Mouse (Mus musculus) kidney, postnatal 10 days (tissue): ENCODE data around the gene Clpb.

Experiments used
- DNase-seq: peaks from one replicate; pipeline ENCODE4 v3.0.0; 2021; ENCODE audit warnings: mixed read lengths

Gene Clpb

DNA sequence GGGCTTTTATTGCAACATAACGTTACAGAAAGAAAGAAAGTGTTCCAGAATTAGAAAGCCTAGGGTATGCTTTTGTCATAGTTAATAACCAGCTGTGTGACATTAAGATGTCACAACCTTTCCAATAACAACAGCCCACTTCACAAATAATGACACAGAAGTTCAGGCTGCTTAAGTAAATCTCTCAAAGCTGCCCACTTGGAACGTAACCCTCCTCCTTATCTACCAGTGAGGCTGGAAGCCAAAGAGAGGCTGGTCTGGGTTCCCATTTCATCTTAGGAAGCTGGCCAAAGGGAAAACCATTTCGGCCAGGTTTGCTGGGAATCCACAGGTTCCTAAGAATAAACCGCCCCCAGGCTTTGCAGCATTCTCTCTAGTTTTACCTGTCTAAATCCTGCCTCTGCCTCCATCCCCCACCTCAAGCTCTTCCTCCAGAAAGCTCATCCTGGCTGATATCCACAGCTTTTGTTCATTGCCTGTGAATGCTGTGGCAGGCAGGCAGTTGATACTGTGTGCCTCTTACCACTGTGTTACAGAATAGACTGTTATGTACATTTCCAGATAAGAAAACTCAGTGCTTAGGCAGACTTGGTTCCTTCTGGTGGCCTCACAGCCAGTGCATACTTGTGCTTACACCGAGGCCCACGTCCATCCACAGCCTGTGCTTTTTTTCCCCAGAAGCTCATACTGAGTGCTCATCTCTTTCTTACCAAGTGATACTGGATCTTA, 12.8 kb downstream of the Clpb start:
- DNase-seq, result no peak

DNA sequence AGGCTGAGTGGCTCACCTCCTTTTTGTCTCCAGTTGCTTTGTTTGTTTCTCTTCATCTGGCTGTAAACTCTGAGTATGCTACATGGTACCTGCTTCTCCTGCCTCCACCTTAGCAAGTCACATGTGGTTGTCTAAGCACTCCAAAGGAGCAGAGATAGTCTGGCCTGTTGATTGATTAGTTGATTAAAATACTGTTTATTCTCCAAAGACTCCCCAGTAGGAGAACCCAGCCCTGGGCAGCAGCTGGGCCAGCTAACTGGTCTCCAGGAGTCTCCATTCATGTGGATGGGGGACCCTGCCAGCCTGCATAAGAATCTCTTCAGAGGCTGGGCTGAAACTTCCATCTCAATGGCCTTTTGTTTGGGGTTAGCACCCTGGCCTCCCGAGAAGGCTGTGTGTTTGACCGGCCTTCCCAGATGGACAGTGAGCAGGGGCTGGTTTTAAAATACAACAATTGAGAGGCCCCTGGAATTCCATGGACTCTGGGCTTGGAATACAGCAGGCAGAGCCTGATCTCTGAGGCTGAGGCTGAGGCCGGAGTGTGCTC, 13.4 kb downstream of the Clpb start:
- no peak for DNase-seq

DNA sequence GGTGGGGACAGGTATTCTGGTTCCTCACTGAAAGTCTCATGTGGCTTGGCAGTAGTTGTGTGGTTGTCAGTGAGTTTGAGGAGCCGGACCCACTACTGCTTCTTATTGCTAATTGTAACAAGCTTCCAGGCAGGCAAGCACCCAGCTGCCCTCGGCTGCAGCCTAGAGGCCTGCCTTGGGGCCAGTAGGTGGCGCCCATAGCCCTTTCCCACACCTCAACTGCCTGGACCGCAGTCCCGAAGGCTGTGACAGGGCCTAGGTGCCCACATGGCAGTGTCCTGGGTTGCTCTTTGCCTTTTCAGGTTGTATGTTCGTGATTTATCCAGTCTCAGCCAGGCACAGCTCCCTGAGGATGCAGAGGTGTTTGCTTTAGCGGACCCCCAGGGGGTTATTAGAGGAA, 16.2 kb downstream of the Clpb start:
- DNase-seq, result peak; percentile 90

DNA sequence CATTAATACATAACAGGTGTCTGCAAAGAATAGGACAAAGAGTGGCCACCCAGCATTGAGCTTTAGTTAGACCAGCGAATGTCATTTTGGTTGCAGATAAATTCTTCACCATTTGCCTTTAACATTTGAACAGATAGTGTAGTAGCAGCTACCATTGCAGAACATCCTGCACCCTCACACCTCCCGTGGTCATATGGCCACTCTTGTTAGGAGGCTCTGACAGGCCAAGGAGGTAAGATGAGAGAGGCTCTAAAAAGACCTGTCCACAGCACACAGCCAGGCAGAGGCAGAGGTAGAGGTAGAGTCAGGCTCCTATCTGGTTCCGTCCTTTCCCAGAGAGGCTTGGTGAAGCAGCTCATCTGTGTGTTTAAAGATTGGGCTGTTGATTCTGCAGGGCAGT, 17.5 kb downstream of the Clpb start:
- DNase-seq, result no peak

DNA sequence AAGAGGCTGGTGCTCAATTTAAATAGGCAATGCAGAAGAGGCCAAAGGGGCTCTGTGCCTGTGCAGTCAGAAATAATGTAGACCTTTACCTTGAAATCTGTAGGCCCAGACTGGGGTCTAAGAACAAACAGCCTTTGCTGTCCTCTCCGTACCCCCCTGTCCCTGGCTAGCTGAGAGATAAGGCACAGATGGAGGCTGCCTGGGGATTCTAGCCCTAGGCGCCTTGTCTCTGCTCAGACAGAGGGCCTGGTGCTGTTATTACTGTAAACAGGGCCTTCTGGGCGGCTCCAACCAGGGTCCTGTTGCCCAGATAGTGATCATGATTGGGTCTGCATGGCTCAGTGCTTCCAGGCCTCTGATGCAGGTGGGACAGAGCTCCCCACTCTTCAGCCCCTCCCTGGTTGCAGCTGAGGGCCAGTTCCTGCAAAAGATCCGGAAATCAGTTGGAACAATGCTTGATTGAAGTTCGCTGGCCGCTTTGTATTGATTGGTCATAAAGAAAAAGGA, 18.2 kb downstream of the Clpb start:
- DNase-seq, result no peak

DNA sequence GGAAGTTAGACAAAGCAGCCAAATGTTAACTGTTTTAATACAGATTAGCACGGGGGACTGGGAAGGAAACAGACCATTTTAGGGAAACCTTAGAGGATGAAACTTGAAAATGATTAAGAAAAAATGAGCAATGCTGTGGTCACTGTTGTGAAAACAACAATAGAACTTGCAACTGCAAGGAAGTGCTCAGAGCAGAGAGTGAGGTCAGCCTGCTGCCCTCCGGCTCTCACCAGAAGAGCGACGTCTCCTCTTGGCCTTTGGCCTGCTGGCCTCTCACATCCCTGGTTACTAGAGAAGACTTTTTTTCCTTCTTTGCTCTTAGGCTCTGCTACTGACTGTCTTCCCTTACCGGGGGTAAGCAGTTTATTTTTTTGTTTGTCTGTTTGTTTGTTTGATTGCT, 19.5 kb downstream of the Clpb start:
- no peak for DNase-seq

DNA sequence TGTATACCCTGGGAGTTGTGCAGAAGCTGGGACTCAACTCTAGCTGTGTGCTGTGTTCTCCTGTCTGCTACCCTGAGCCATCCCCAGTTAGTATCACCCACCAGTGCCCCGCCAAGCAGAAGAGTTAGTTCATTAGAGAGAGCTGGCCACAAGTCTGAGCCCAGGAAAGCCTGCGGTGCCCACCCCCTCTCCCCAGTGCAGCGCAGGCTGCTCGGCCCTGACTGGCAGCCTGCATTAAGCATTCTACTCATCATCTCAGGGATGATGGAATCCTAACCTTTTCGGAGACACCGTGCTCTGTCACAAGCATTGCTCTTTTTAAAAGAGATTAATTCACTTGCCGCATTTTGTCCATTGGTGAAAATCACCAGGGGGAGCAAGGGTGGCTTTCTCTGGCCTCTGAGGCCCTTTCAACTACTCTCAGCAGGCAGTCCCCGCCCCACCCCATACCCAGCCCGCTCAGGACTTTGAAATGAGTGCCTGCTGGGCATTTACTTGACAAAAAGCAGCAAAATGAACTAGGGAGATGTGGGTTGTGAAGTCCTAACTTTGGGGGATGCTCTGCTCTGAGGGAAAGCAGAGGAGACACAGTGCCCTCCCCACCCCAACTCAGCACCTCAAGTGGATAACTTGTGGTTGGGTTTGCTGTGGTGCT, 20.7 kb downstream of the Clpb start:
- no peak for DNase-seq

DNA sequence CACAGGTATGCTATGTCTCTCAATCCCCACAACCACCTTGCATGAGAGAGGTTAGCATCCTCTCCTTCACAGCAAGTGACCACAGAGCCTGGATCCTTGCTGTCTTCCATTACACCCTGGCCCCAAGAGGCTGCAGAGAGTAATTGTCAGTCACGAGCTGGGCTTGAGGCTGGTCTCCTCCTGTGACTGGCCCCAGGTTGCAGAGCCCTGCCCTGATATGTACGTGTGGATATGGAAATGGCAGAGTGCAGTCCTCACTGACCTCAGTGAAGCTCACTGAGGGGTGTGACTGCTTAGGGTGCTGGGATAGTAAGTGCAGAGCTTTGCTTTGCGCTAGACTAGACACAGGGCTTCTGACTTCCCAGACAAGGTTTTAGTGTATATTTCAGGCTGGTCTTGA, 21.2 kb downstream of the Clpb start:
- DNase-seq, result no peak

DNA sequence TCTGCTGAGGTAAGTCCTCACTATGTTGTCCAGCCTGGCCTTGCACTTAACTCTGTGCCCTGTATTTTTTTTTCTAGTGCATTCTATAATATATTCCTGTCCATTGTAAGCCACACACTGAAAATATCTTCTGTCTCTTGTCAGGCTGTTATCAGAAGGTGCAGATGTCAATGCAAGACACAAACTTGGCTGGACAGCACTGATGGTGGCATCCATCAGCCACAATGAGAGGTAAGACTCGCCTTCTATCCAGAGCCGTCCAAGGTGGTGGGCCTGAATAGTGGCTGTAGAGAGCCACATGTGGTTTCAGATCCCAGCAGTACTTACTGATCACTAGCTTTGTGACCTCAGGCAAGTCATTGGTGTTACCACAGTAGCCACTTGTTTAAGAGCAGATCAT, 23.7 kb downstream of the Clpb start:
- no peak for DNase-seq

DNA sequence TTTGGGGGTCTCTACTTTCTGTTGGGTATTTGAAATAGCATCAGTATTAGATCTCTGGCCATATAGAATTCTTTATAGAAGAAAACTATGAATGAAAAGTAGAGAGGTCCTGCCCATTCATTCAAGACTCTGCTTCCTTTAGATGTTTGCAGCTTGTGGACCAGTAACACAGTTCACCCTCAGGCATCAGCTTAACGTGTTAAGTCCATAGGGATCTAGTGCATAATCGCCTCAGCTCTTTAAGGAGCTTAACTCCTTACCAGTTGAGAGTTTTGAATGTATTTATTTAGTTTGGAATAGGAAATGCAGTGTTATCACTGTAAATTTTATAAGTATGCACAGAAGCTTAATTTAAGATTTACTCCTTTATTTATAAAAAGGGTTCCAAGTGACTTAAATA, 27.0 kb downstream of the Clpb start:
- DNase-seq, result no peak

DNA sequence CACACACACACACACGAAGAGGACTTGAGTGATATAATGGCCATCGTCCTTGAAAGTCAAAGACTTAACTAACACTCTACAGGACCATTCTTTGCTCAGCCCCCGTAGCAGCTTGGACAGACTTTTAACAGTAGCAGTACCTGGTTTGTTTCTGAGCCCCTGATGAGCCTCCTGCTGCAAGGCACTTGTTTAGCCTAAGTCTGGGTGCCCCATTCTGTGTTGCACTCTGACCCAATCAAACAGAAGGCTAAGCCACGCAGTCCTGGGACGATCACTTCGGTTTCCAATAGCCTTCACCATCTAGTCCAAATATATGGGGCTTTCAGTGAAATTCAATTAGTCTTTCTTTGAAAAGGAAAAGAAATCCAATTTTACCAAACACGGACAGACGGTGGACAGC, 28.4 kb downstream of the Clpb start:
- no peak for DNase-seq

DNA sequence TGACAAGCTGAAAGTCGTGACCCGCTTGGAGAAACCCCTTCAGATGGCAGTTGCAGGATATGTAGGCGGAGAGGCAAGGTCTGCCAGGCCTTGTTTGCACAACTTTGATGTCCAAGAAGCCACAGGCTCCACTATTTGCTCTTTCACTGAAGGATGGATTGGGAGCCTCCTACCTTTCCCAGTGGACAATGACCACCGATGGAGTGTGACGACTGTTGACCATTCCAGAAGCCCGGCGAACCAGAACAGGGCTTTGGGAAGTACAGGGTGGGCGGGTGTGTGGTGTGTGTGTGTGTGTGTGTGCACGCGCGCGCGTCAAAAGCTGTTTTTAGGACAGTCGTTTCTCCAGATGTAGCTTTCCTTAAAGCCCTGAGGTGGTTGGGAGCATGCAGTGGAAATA, 29.0 kb downstream of the Clpb start:
- no peak for DNase-seq

DNA sequence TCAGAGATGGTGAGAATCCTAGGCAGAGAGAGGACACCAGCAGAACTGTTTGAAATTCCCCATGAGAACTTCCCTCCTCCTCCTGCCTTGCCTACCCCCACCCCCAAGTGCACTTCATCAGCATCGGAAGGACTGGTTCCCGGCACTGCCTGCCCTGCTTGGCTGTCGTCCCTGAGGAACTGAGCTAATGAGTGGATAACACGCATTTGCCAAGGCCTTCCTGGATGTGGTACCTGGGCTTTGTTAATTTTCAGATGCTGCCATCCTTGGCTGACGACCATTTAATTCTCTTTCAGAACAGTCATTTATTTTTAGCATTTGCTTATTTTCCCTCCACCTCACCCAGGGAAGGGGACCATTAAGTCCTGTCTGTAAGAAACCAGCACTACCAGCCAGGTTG, 32.0 kb downstream of the Clpb start:
- no peak for DNase-seq

DNA sequence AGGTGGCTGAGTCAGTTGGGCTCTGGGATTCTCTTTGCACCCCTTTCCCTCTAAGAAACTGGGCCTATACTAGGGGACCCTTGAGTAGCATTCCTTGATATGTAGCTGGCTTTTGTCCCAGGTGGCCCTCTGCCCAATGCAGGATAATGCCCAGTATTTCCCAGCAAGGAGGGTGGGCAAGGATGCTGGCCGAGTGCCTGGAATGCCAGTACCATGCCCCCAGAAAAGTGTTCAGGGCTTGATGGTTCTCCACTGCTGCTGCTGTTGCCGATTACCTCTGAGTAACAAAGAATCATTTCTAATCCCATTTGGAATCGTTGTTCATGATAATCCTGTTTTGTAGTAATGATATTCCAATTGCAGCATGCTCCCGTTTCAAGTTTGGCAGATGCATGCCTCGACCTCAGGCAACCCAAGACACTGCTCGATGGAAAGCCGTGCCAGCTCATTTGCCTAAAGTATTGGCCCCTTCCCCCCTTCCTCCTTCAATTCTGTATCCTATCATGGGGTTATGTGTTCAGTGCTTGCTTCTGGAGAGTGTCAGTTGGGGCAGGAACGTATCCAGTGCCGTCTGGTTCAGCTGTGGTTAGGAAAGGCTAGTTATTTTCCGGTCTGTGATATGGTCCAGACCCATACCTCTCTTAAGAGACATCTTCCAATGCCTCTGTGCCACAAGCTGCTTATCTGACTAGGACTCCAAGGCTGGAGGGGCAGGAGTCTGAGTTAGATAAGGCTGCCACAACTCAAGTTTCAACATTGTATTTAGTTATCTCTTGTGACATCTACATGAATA, 33.7 kb downstream of the Clpb start:
- DNase-seq, result no peak

DNA sequence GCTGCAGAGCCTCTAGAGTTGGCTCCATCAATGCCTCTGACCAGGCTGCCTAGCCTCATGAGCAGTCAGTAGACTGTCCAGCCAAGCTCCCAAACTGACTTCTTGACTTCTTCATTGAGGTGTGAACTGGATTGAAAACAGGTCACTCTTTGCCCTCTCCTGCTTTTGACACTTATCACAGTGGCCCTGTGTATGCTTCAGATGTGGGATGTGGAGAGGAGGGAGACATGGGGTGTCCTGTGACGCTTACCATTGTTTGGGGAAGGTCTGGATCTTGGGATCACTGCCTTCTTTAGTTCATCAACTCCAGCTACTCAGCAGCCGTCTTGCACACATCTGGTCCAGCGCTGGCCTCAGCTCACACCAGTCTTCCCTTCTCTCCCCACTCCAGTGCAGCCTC, 36.9 kb downstream of the Clpb start:
- no peak for DNase-seq

DNA sequence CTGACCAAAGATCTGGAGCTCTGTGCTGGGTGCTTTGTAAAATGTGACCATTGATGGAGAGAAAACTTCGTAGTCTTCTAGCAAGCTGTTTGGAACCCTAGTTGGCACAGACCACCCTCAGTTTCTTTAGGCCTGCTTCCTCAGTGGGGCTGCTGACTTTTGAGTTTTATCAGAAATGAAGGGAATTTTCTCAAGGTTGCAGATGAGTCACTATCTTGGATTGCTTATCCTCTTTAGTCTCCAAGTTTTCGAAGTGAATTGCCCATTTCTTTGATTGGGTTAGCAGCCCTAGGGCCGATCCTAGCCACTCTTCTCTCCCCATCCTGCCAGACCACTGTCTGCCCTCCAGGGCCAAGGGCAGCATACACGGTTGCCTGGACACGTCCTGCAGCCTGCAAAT, 39.3 kb downstream of the Clpb start:
- no peak for DNase-seq

DNA sequence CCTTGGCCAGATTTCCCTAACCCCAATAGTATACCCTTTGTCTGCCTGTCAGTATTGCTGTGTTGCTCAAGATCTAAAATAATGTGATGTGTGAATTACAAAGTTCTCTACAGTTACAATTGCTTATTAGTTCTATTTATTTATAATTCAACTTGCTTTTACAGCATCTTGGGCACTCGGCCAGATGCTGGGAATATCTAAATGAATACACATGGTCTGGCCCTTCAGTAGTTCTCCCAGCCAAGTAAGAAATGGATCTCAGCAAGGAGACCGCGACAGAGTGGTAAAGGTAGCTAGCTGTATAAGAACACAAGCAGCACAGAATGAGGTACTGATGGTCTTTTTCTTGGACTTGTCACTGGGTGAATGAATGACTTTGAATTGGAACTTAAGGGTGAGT, 46.2 kb downstream of the Clpb start:
- DNase-seq, result peak; percentile 39

DNA sequence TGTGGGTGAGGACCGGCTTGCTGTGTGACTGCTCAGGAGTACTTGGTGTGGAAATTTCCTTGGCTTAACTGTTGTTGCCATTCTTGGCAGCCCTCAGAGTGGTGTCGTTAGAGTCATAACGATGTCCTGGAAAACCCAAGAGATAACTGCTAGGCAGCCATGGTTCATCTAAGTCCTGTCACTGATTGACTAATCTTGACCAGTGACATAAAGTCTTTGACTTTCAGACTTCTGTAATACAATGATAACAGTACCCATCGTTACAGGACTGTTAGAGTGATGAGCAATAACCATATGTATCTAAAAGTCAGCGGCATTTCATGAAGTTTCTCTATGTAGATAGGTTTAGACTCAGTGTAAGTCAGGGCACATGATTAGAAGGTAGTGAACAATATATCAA, 46.8 kb downstream of the Clpb start:
- no peak for DNase-seq

DNA sequence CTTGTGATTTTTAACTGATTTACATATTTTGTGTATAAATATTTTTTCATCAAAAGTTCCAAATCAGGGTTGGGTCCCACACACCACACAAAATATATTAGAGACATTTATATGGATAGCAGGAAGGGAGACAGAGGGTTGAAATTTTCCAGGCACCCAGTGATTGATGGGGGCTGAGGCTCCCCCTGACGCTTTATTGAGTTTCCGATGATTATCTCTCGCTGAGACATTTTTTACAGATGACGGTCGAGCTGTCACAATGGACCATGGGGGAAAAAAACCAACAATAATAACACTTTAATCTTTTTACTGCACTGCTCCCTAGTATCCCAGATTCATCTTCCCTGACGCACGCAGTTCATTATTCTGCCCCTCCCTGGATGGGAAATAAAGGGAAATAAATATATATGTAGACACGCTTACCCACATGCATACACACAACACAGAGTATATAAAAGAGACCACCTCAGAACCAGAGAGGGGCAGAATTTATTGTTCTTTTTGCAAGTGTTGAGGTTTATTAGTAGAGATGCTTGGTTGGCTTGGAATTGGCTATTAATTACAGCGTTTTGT, 50.5 kb downstream of the Clpb start:
- DNase-seq, result no peak

DNA sequence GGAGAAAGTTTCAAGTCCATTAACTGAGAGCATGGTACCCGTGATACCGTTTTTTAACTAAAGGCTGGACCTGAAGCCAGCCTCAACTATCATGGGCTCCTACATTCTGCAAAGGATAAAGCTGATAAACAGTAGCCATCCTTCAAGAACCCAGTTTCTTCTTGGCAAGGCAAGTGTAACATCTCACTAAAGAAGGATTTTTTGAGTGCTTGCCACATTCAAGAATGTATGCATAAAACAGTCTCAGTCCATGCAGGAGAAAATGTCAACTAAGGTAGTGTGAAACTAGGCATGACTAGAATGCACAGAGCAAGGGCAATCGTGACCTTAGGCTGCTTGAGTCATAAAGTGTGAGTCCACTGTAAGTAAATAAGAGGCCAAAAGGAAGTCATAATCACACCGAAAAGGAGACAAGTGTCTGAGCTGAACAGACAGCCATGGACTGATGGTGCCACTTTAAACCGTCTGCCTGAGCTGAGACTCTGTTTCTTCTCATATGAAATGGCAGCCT, 51.7 kb downstream of the Clpb start:
- no peak for DNase-seq

DNA sequence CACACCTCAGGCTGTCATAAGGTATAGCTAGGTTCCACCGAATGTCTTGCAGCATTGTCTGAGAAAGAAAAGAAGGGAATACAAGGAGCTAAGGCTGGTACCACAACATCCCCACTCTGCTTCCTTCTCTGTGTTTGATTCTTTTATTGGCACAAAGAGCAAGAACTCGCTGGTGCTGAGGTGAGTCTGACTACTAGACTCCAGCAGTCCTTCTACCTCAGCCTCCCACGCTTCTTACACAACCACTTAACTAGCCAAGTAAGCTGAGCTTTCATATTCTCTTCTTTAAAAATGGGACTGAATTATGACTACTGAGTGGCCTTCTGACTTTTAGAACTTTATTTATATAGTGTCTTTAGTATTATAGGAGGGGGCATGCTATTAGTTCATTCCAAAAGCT, 56.9 kb downstream of the Clpb start:
- DNase-seq, result no peak

DNA sequence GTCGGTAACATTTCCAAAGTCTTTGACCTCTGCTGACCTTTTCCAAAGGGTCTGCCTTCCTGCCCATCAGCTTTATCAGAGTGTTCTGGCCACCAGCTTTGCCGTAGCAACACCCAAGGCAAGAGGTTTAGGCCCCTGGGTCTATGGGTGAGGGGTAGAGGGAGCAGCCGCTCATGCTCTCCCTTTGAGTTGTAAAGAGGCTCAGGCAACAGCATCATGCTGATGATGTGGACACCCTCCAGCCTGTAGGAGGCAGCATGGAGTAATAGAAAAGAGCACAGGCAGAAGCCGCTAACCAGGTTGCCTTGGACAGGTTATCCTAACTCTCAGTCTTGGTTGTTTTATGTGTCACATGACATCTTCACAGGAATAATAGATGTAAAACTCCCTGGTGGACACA, 61.6 kb downstream of the Clpb start:
- DNase-seq, result peak; percentile 32

DNA sequence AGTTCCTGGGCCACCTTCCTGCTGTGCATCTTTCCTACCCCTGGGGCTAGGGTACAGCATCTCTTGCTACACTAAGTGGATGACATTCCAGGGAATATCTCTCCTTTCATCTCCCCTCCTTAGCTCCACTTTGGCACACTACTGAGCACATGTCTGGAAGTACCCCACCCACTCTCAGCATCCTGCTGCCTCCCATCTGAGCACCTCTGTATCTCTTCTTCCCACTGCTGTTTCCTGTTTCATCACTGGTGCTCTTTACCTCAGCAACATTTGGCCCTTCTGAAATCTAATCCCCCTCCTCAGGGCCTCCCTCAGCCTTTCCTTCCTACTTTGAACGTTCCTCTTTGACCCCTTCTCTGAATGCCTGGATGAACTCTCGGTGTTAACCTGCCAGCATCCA, 63.5 kb downstream of the Clpb start:
- DNase-seq, result no peak
